7 mouse cellular contexts compared by ENCODE assay signal in genomic region chr6:5093516-5093915, GRCm38 (mm10).
DNase-seq lines count a peak whose midpoint lies in the region; ATAC-seq and TF ChIP-seq lines count a peak whose summit lies in the region.

No protein-coding gene starts in this region.

- peaks cover 18% of the 10 kb centered on the region for H3K4me1 ChIP-seq in neural tube, embryonic 15.5 days
- no peaks in the 10 kb centered on the region for H3K4me1 ChIP-seq in embryonic facial prominence, embryonic 15.5 days
- H3K4me1 ChIP-seq in intestine, embryonic 16.5 days (ENCODE audit: control insufficient read depth, insufficient read depth, low read length) = no peaks in the 10 kb centered on the region
- H3K4me1 ChIP-seq in liver, embryonic 14.5 days (replicated peaks; ENCODE audit: control insufficient read depth in 2 of 2, insufficient read depth in 2 of 2, low read length in 1 of 2) = peaks cover 0 to 8% of the 10 kb centered on the region in 2 experiments; a peak in 1 of 4 replicates

- no peaks in the 10 kb centered on the region for H3K27me3 ChIP-seq in neural tube, embryonic 15.5 days (replicated peaks)
- H3K27me3 ChIP-seq in embryonic facial prominence, embryonic 15.5 days = no peaks in the 10 kb centered on the region
- H3K27me3 ChIP-seq in intestine, embryonic 16.5 days (replicated peaks; ENCODE audit: control insufficient read depth, insufficient read depth, low read length) = no peaks in the 10 kb centered on the region
- H3K27me3 ChIP-seq in liver, embryonic 14.5 days (ENCODE audit: control insufficient read depth, insufficient read depth, low read length) = no peaks in the 10 kb centered on the region

- H3K36me3 ChIP-seq in neural tube, embryonic 15.5 days = no peaks in the 10 kb centered on the region
- H3K36me3 ChIP-seq in embryonic facial prominence, embryonic 15.5 days = no peaks in the 10 kb centered on the region
- no peaks in the 10 kb centered on the region for H3K36me3 ChIP-seq in intestine, embryonic 16.5 days (ENCODE audit: control insufficient read depth, insufficient read depth, low read length)
- H3K36me3 ChIP-seq in liver, embryonic 14.5 days (replicated peaks; ENCODE audit: control insufficient read depth, insufficient read depth, low read depth) = no peaks in the 10 kb centered on the region

- DNase-seq in neural tube, embryonic 10.5 days (ENCODE audit: extremely low spot score, low spot score) = peak; percentile 16
- DNase-seq in liver, embryonic 14.5 days (ENCODE audit: low read depth in 3 of 3, low spot score in 3 of 3) = no peak
- peak; percentile 31 for DNase-seq in telencephalon, adult 2 months (ENCODE audit: low read depth, low spot score)
- DNase-seq in retina, embryonic 14.5 days (ENCODE audit: low spot score) = no peak

- no peak for TF ChIP-seq EP300 in liver, embryonic 14.5 days (IDR thresholded peaks at IDR 0.05; ENCODE audit: low read depth)

- 57% methylated on average over 4 of the region's 4 CpGs for WGBS in neural tube, embryonic 15.5 days
- 67% methylated on average over 4 of the region's 4 CpGs for WGBS in embryonic facial prominence, embryonic 15.5 days
- 40% methylated on average over 4 of the region's 4 CpGs for WGBS in intestine, embryonic 16.5 days
- WGBS in liver, embryonic 14.5 days (ENCODE audit: insufficient replicate concordance) = 24% methylated on average over 4 of the region's 4 CpGs

- H3K9ac ChIP-seq in neural tube, embryonic 15.5 days (replicated peaks) = no peak overlapping the region
- H3K9ac ChIP-seq in embryonic facial prominence, embryonic 15.5 days = no peak overlapping the region
- no peak overlapping the region for H3K9ac ChIP-seq in intestine, embryonic 16.5 days (ENCODE audit: low read depth, low read length)
- H3K9ac ChIP-seq in liver, embryonic 14.5 days (replicated peaks) = no peak overlapping the region

- no peak overlapping the region for H3K4me3 ChIP-seq in neural tube, embryonic 15.5 days (replicated peaks)
- H3K4me3 ChIP-seq in embryonic facial prominence, embryonic 15.5 days (replicated peaks) = no peak overlapping the region
- no peak overlapping the region for H3K4me3 ChIP-seq in intestine, embryonic 16.5 days (ENCODE audit: low read length)
- H3K4me3 ChIP-seq in liver, embryonic 14.5 days (ENCODE audit: insufficient read depth in 1 of 2, low read depth in 2 of 2, low read length in 2 of 2) = no peak overlapping the region

- no peak overlapping the region for H3K4me2 ChIP-seq in neural tube, embryonic 15.5 days
- no peak overlapping the region for H3K4me2 ChIP-seq in embryonic facial prominence, embryonic 15.5 days (replicated peaks)
- no peak overlapping the region for H3K4me2 ChIP-seq in intestine, embryonic 16.5 days (ENCODE audit: low read depth, low read length)
- no peak overlapping the region for H3K4me2 ChIP-seq in liver, embryonic 14.5 days (ENCODE audit: low read depth)

- ATAC-seq in neural tube, embryonic 15.5 days (ENCODE audit: low FRiP score) = no peak
- peak; percentile 39; the same call in 1 of the 2 replicates for ATAC-seq in embryonic facial prominence, embryonic 15.5 days (ENCODE audit: insufficient number of reproducible peaks, low FRiP score, low TSS enrichment, low read depth)
- ATAC-seq in intestine, embryonic 16.5 days = 0 out of 2 replicates have a peak, but pooled peaks have one; percentile 55
- ATAC-seq in liver, embryonic 14.5 days (ENCODE audit: insufficient read depth) = peak; percentile 45

- H3K27ac ChIP-seq in neural tube, embryonic 15.5 days (replicated peaks) = no peak overlapping the region
- no peak overlapping the region for H3K27ac ChIP-seq in embryonic facial prominence, embryonic 15.5 days (replicated peaks)
- H3K27ac ChIP-seq in intestine, embryonic 16.5 days (ENCODE audit: low read length) = no peak overlapping the region
- no peak overlapping the region for H3K27ac ChIP-seq in liver, embryonic 14.5 days

- no peaks in the 10 kb centered on the region for H3K9me3 ChIP-seq in neural tube, embryonic 15.5 days (replicated peaks)
- H3K9me3 ChIP-seq in embryonic facial prominence, embryonic 15.5 days (replicated peaks) = no peaks in the 10 kb centered on the region
- H3K9me3 ChIP-seq in intestine, embryonic 16.5 days (ENCODE audit: control insufficient read depth, low read length) = no peaks in the 10 kb centered on the region
- no peaks in the 10 kb centered on the region for H3K9me3 ChIP-seq in liver, embryonic 14.5 days (ENCODE audit: control insufficient read depth, low read length)

- TF ChIP-seq CTCF in liver, embryonic 14.5 days (IDR thresholded peaks at IDR 0.05; ENCODE audit: low read depth) = no peak

Comparison
In these comparisons a context has a peak if more than half of its experiments do, and no peak if none do; other contexts are left out.
1. DNase-seq: peak in neural tube, embryonic 10.5 days (single experiment) and telencephalon, adult 2 months (single experiment); none in liver, embryonic 14.5 days (0 of 3) and retina, embryonic 14.5 days (single experiment).